Mouse (Mus musculus) adrenal gland, adult 2 months (tissue): ENCODE data around the gene Cx3cl1. TPM values are rescaled to one million over a fixed set of nuclear protein-coding genes. Genes with fewer than 3 reads are reported as not detected.

Source experiments
- polyA plus RNA-seq: library from polyadenylated mRNA; depleted of rRNA; stranded (reverse); fragments of >200 nt; gene quantifications from 2 replicates; pipeline ENCODE4 v1.2.3, GENCODE M21; 2012; rRNA removed
- total RNA-seq, 2 experiments: library from RNA; stranded (reverse); gene quantifications; 2 replicates each; pipeline ENCODE4 v1.2.3; 2021

Gene Cx3cl1
- total and polyA plus RNA-seq, 3 experiments: 29.3 to 116 (median 48.2) TPM

Other genes with a start within 250 kb of the Cx3cl1 start
- gene Cpne2, start 239.0 kb upstream of the Cx3cl1 start, total RNA-seq: 10 to 100 TPM; 17.2 to 26.0 TPM
- 82.7 and 87.2 TPM in 2 replicates for gene Cpne2, start 239.0 kb upstream of the Cx3cl1 start, polyA plus RNA-seq
- gene Rspry1, start 170.1 kb upstream of the Cx3cl1 start, total RNA-seq: 10 to 100 TPM; 18.6 to 25.3 TPM
- 3.7 and 4.0 TPM in 2 replicates for gene Rspry1, start 170.1 kb upstream of the Cx3cl1 start, polyA plus RNA-seq
- gene Fam192a, start 170.0 kb upstream of the Cx3cl1 start, total RNA-seq: 10 to 100 TPM; 37.2 to 48.4 TPM
- 20.5 and 31.9 TPM in 2 replicates for gene Fam192a, start 170.0 kb upstream of the Cx3cl1 start, polyA plus RNA-seq
- gene Arl2bp, start 105.4 kb upstream of the Cx3cl1 start, total RNA-seq: 10 to 100 TPM; 86.3 to 88.6 TPM
- gene Arl2bp, start 105.4 kb upstream of the Cx3cl1 start, polyA plus RNA-seq: 91.9 and 92.2 TPM in 2 replicates
- gene Pllp, start 75.7 kb upstream of the Cx3cl1 start, total RNA-seq: 1 to 10 TPM in 1 of 2 experiments, under 1 TPM in 1; 0.49 to 1.1 TPM
- gene Pllp, start 75.7 kb upstream of the Cx3cl1 start, polyA plus RNA-seq: 1.5 and 2.6 TPM in 2 replicates
- not detected for gene Ccl22, start 26.4 kb upstream of the Cx3cl1 start, total RNA-seq
- 0.44 and 0.55 TPM in 2 replicates for gene Ccl22, start 26.4 kb upstream of the Cx3cl1 start, polyA plus RNA-seq
- gene Ccl17, start 38.4 kb downstream of the Cx3cl1 start, total RNA-seq: 1 to 10 TPM in 1 of 2 experiments, not detected in 1; 1.7 TPM
- gene Ccl17, start 38.4 kb downstream of the Cx3cl1 start, polyA plus RNA-seq: 0.36 TPM in 1 of 2 replicates, not detected in the other
- gene Coq9, start 66.3 kb downstream of the Cx3cl1 start, total RNA-seq: 100 to 1,000 TPM; 186 to 208 TPM
- 538 and 543 TPM in 2 replicates for gene Coq9, start 66.3 kb downstream of the Cx3cl1 start, polyA plus RNA-seq
- gene Ciapin1, start 66.3 kb downstream of the Cx3cl1 start, total RNA-seq: 100 to 1,000 TPM in 1 of 2 experiments, 10 to 100 TPM in 1; 81.5 to 123 TPM
- gene Ciapin1, start 66.3 kb downstream of the Cx3cl1 start, polyA plus RNA-seq: 118 and 146 TPM in 2 replicates
- gene Polr2c, start 85.4 kb downstream of the Cx3cl1 start, total RNA-seq: 10 to 100 TPM; 54.5 to 68.0 TPM
- gene Polr2c, start 85.4 kb downstream of the Cx3cl1 start, polyA plus RNA-seq: 52.0 and 66.6 TPM in 2 replicates
- 10 to 100 TPM in 1 of 2 experiments, 1 to 10 TPM in 1; 5.8 to 12.4 TPM for gene Dok4, start 104.3 kb downstream of the Cx3cl1 start, total RNA-seq
- gene Dok4, start 104.3 kb downstream of the Cx3cl1 start, polyA plus RNA-seq: 13.0 and 18.2 TPM in 2 replicates
- 10 to 100 TPM in 1 of 2 experiments, 1 to 10 TPM in 1; 7.3 to 12.5 TPM for gene Ccdc102a, start 146.1 kb downstream of the Cx3cl1 start, total RNA-seq
- gene Ccdc102a, start 146.1 kb downstream of the Cx3cl1 start, polyA plus RNA-seq: 16.5 and 20.4 TPM in 2 replicates
- 1 to 10 TPM; 1.1 to 1.3 TPM for gene Adgrg5, start 151.7 kb downstream of the Cx3cl1 start, total RNA-seq
- gene Adgrg5, start 151.7 kb downstream of the Cx3cl1 start, polyA plus RNA-seq: 1.8 and 2.0 TPM in 2 replicates
- gene Adgrg1, start 202.7 kb downstream of the Cx3cl1 start, total RNA-seq: 10 to 100 TPM; 17.3 to 24.3 TPM
- 40.2 and 56.5 TPM in 2 replicates for gene Adgrg1, start 202.7 kb downstream of the Cx3cl1 start, polyA plus RNA-seq
- 1 to 10 TPM; 2.0 to 2.8 TPM for gene Adgrg3, start 245.7 kb downstream of the Cx3cl1 start, total RNA-seq
- 9.1 and 11.2 TPM in 2 replicates for gene Adgrg3, start 245.7 kb downstream of the Cx3cl1 start, polyA plus RNA-seq